Mouse (Mus musculus) embryo, embryonic 11.5 days (tissue): Measurements from ENCODE around the gene Paics.

Experiments used
- DNase-seq: peaks from one replicate; pipeline ENCODE4 v3.0.0-alpha.2; 2012; ENCODE audit warnings: low read depth, low spot score

The Paics gene

GRCm38 (mm10) chr5:77004051-77004821 lies 53.1 kb downstream of the Paics start, which contains the start of gene Arl9:
Gene Arl9 (plus strand): TSS chr5:77004055.
- no peak for DNase-seq

DNA sequence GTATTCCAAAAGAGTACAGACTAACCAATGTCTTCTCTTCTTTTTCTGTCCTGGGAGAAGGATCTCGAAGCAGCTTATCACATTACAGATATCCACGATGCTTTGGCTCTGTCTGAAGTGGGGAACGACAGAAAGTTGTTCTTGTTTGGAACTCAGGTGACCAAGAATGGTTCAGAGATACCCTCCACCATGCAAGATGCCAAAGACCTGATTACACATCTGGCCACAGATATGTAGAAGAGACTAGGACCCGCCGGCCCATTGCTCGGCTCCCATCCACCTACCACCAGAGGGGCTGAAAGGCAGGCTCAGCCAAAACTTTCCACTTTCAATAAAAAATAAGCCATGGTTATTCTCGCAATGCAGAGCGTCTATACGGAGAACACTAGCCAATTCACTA lies 59.2 kb downstream of the Paics start:
- no peak for DNase-seq

GRCm38 (mm10) chr5:77011082-77011481 lies 60.0 kb downstream of the Paics start:
- no peak for DNase-seq

GRCm38 (mm10) chr5:77013171-77013570 lies 62.1 kb downstream of the Paics start:
- DNase-seq: no peak

DNA sequence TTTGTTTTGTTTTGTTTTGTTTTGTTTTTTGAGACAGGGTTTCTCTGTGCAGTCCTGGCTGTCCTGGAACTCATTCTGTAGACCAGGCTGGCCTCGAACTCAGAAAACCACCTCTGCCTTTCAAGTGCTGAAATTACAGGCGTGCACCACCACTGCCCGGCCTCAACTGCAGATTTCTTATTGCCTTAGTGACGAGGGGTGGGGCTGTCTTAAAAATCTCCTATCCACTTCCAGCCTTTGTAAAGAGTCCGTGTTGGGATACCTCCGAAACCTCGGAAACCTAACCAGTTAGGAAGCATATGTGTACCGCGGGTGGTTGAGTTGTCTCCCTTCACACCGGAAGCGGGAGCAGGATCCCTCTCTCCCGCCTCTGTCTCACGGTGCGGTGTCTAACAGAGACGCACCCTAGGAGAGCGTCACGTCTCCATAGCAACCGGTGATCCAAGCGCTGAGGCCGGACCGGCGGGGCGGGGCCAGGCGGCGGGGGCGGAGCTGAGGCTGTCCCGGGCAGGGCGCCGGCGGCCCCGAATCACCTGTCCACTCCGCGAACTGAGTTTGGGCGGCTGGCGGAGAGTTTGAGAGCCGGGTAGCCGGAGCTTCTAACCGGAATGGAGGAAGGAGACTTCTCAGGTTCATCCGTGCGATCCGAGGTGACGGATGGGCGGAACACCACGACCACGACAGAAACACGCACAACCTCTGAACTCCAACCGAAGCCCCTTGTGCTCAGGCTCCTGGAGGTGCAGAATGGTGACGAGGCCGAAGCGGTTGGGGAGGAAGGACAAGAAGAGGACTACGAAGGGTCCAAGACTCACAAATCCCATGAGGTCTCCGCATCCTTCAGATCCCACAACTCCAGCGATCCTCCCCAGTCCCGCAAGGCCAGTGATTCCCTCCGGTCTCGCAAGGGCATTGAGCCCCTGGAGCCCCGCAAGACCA lies 64.7 kb downstream of the Paics start, which contains the start of gene Thegl:
Gene Thegl, plus strand, starts transcription at position 480 of the 939 bp plus-strand sequence.
- DNase-seq: peak; percentile 67
